Mouse (Mus musculus) MEL (cell line): ENCODE results near the gene Dkk3. TPM values are rescaled to one million over a fixed set of nuclear protein-coding genes. Genes with fewer than 3 reads are reported as not detected.

Experiments used
- DNase-seq: peaks from one replicate; pipeline ENCODE4 v3.0.0; 2011; ENCODE audit warnings: low read depth, low spot score
- H3K27ac ChIP-seq: 2 replicates; pipeline ENCODE4 v1.5.1; 2012; ENCODE audit warnings: low read depth, mild to moderate bottlenecking, control low read depth, low read length, moderate library complexity; ENCODE audit not compliant: control insufficient read depth
- H3K27me3 ChIP-seq, 2 experiments: fragments of 150-350 bp in 1 of 2; sonication (generic) in 1 of 2; 2 replicates each; pipeline ENCODE4 v1.6.1; 2012; ENCODE audit warnings: low read length in 2 of 2, mild to moderate bottlenecking in 2 of 2, improper control_type of control experiment in 1 of 2, moderate library complexity in 1 of 2; ENCODE audit not compliant: insufficient read depth in 2 of 2, control insufficient read depth in 1 of 2
- H3K36me3 ChIP-seq, 2 experiments: 2 replicates each; pipeline ENCODE4 v1.6.1; 2012 to 2014; ENCODE audit warnings: low read length in 2 of 2, improper control_type of control experiment in 1 of 2, inconsistent platforms in 1 of 2, mild to moderate bottlenecking in 1 of 2; ENCODE audit not compliant: insufficient read depth in 2 of 2, control insufficient read depth in 1 of 2
- H3K4me1 ChIP-seq, 2 experiments: fragments of 150-350 bp in 1 of 2; sonication (generic) in 1 of 2; 2 replicates each; pipeline ENCODE4 v1.6.1; 2012; ENCODE audit warnings: low read length in 2 of 2, improper control_type of control experiment in 1 of 2, mild to moderate bottlenecking in 1 of 2; ENCODE audit not compliant: insufficient read depth in 2 of 2, control insufficient read depth in 1 of 2
- H3K4me3 ChIP-seq, 2 experiments: fragments of 150-350 bp in 1 of 2; sonication (generic) in 1 of 2; 2 replicates each; pipeline ENCODE4 v1.5.1; 2012; ENCODE audit warnings: low read depth in 2 of 2, low read length in 2 of 2, mild to moderate bottlenecking in 2 of 2, moderate library complexity in 2 of 2, control low read depth in 1 of 2, improper control_type of control experiment in 1 of 2; ENCODE audit not compliant: control insufficient read depth in 1 of 2, insufficient read depth in 1 of 2
- H3K79me2 ChIP-seq: 2 replicates; pipeline ENCODE4 v1.6.1; 2012; ENCODE audit warnings: mild to moderate bottlenecking, low read length, moderate library complexity; ENCODE audit not compliant: control insufficient read depth, poor library complexity, insufficient read depth
- H3K9ac ChIP-seq: 2 replicates; pipeline ENCODE4 v1.6.1; 2012; ENCODE audit warnings: low read depth, mild to moderate bottlenecking, control low read depth, low read length, moderate library complexity; ENCODE audit not compliant: control insufficient read depth, poor library complexity, severe bottlenecking
- H3K9me3 ChIP-seq: fragments of 150-350 bp; sonication (generic); replicated peaks from 2 replicates; pipeline ENCODE4 v1.6.1; 2012; ENCODE audit warnings: mild to moderate bottlenecking, low read length, improper control_type of control experiment, moderate library complexity; ENCODE audit not compliant: insufficient read depth
- CHD1 ChIP-seq: IDR thresholded peaks from 2 replicates; pipeline ENCODE4 v1.6.1; 2012; ENCODE audit warnings: low read depth, mild to moderate bottlenecking, inconsistent platforms, low read length, improper control_type of control experiment
- E2F4 ChIP-seq: IDR thresholded peaks from 2 replicates; pipeline ENCODE4 v1.6.1; 2011; ENCODE audit warnings: low read depth, low read length, improper control_type of control experiment, borderline replicate concordance
- ELF1 ChIP-seq: IDR thresholded peaks from 2 replicates; pipeline ENCODE4 v1.6.1; 2014; ENCODE audit warnings: low read depth, mild to moderate bottlenecking, inconsistent platforms, low read length, improper control_type of control experiment, moderate library complexity
- GABPA ChIP-seq: IDR thresholded peaks from 2 replicates; pipeline ENCODE4 v1.6.1; 2012; ENCODE audit warnings: low read depth, mild to moderate bottlenecking, inconsistent platforms, low read length, improper control_type of control experiment, moderate library complexity
- GATA1 ChIP-seq: IDR thresholded peaks from 2 replicates; pipeline ENCODE4 v1.6.1; 2011; ENCODE audit warnings: low read depth, low read length, improper control_type of control experiment
- KAT2A ChIP-seq: conservative IDR thresholded peaks from 2 replicates; pipeline ENCODE4 v1.6.1; 2012; ENCODE audit warnings: low read depth, low read length, improper control_type of control experiment, inconsistent platforms
- MAX ChIP-seq: IDR thresholded peaks from 2 replicates; pipeline ENCODE4 v1.6.1; 2011; ENCODE audit warnings: low read length, improper control_type of control experiment
- MAZ ChIP-seq: IDR thresholded peaks from 2 replicates; pipeline ENCODE4 v1.6.1; 2012; ENCODE audit warnings: low read depth, mild to moderate bottlenecking, inconsistent platforms, low read length, improper control_type of control experiment
- MEF2A ChIP-seq: IDR thresholded peaks from 2 replicates; pipeline ENCODE4 v1.6.1; 2014; ENCODE audit warnings: low read depth, mild to moderate bottlenecking, inconsistent platforms, low read length, improper control_type of control experiment; ENCODE audit not compliant: poor library complexity, insufficient replicate concordance, severe bottlenecking; ENCODE audit errors: extremely low read depth
- MYC ChIP-seq: IDR thresholded peaks from 2 replicates; pipeline ENCODE4 v1.6.1; 2011; ENCODE audit warnings: low read depth, mild to moderate bottlenecking, low read length, improper control_type of control experiment, moderate library complexity
- NELFE ChIP-seq: IDR thresholded peaks from 2 replicates; pipeline ENCODE4 v1.6.1; 2011; ENCODE audit warnings: low read depth, low read length, improper control_type of control experiment
- POLR2A ChIP-seq, 2 experiments: IDR thresholded peaks; 2 replicates each; pipeline ENCODE4 v1.6.1; 2011 to 2012; ENCODE audit warnings: low read length in 2 of 2, mild to moderate bottlenecking in 2 of 2, control low read depth in 1 of 2, improper control_type of control experiment in 1 of 2, low read depth in 1 of 2, moderate library complexity in 1 of 2; ENCODE audit not compliant: control insufficient read depth in 1 of 2, insufficient read depth in 1 of 2, poor library complexity in 1 of 2
- POLR2AphosphoS2 ChIP-seq: IDR thresholded peaks from 2 replicates; pipeline ENCODE4 v1.6.1; 2011; ENCODE audit warnings: low read length, improper control_type of control experiment
- RCOR1 ChIP-seq: IDR thresholded peaks from 2 replicates; pipeline ENCODE4 v1.6.1; 2012; ENCODE audit warnings: low read depth, mild to moderate bottlenecking, inconsistent platforms, low read length, improper control_type of control experiment
- SIN3A ChIP-seq: IDR thresholded peaks from 2 replicates; pipeline ENCODE4 v1.6.1; 2012; ENCODE audit warnings: low read length, improper control_type of control experiment, inconsistent platforms
- TBP ChIP-seq: IDR thresholded peaks from 2 replicates; pipeline ENCODE4 v1.8.0; 2011; ENCODE audit warnings: low read depth, low read length, improper control_type of control experiment
- USF1 ChIP-seq: IDR thresholded peaks from 2 replicates; pipeline ENCODE4 v1.6.1; 2014; ENCODE audit warnings: low read depth, mild to moderate bottlenecking, inconsistent platforms, low read length, improper control_type of control experiment, moderate library complexity
- USF2 ChIP-seq, 2 experiments: IDR thresholded peaks; 2 replicates each; pipeline ENCODE4 v1.6.1; 2011 to 2012; ENCODE audit warnings: improper control_type of control experiment in 2 of 2, low read length in 2 of 2, borderline replicate concordance in 1 of 2, inconsistent platforms in 1 of 2, low read depth in 1 of 2, mild to moderate bottlenecking in 1 of 2; ENCODE audit not compliant: insufficient read depth in 1 of 2
- ZC3H11A ChIP-seq: IDR thresholded peaks from 2 replicates; pipeline ENCODE4 v1.6.1; 2012; ENCODE audit warnings: low read depth, mild to moderate bottlenecking, inconsistent platforms, low read length, improper control_type of control experiment
- ZMIZ1 ChIP-seq: IDR thresholded peaks from 2 replicates; pipeline ENCODE4 v1.6.1; 2012; ENCODE audit warnings: low read depth, mild to moderate bottlenecking, inconsistent platforms, low read length, improper control_type of control experiment, moderate library complexity
- ZNF384 ChIP-seq: IDR thresholded peaks from 2 replicates; pipeline ENCODE4 v1.6.1; 2012; ENCODE audit warnings: low read depth, mild to moderate bottlenecking, inconsistent platforms, low read length, improper control_type of control experiment
- polyA plus RNA-seq, 2 experiments: library from polyadenylated mRNA; stranded (reverse) in 1 of 2; unstranded in 1 of 2; fragments of >175 nt in 1 of 2; fragments of >200 nt in 1 of 2; gene quantifications; 2 replicates each; pipeline versions ENCODE4 v1.2.1 to v1.2.4; 2012; ENCODE audit warnings: low replicate concordance in 2 of 2, low read depth in 1 of 2; ENCODE audit not compliant: insufficient read length in 2 of 2, insufficient read depth in 1 of 2, missing spikeins in 1 of 2
- total RNA-seq: library from RNA; depleted of rRNA; stranded (reverse); fragments of 300-350 nt; gene quantifications from 2 replicates; pipeline ENCODE4 v1.2.3, GENCODE M21; 2012

The Dkk3 gene
- total and polyA plus RNA-seq, 3 experiments = not detected

DNA sequence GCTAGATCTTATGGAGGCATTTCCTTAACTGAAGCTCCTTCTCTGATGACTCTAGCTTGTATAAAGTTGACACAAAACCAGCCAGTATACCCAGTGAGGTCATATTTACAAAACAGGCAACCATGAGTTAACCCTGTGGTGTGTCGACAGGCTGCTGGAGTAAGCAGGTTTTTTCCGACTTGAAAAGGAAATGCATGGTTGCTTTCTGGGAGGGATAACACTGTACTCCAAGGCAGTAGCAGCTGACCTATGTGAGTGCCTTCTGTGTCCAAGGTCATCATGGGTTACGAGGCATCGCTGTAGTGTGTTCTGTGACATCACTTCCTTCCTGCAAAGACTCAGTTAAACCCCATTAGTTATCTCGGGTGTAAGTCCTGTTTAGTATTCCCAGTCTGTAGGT is 55.9 kb downstream of the Dkk3 start:
- peaks cover 14 to 25% of the 10 kb centered on the region in 2 experiments for H3K36me3 ChIP-seq
- H3K4me1 ChIP-seq = peaks cover 2 to 5% of the 10 kb centered on the region in 2 experiments; a peak in 2 of 4 replicates
- no peak overlapping the region for H3K4me3 ChIP-seq
- no peak for DNase-seq
- H3K79me2 ChIP-seq = no peaks in the 10 kb centered on the region
- no peaks in the 10 kb centered on the region for H3K9me3 ChIP-seq
- H3K27me3 ChIP-seq = no peaks in the 10 kb centered on the region
- no peak overlapping the region for H3K27ac ChIP-seq
- TF ChIP-seq USF1 (no peak), GATA1 (no peak), POLR2AphosphoS2 (no peak), NELFE (no peak), GABPA (no peak)
- TF ChIP-seq, all 39 proteins: peak for 0
- H3K9ac ChIP-seq = no peak overlapping the region

DNA sequence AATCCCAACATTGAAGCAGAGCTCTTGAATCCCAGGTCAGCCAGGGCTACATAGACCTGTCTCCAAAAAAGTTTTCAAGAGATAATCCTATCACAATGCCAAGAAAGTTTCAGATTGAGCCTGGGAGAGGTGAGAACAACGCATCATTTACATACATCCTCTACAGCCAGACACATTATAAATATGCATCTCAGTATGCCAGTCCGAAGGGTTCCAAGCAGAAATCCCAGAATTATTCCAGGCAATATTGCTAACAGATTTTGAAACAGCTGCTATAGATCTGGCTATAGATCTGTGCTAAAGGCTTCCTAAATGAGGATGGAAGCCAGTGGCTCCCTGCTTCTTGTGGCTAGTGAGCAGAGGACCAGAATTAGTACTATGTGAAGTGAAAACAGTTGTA is 58.0 kb downstream of the Dkk3 start:
- Histone ChIP-seq H3K27ac (no peak overlapping the region), H3K9me3 (no peaks in the 10 kb centered on the region), H3K27me3 (no peaks in the 10 kb centered on the region), H3K4me3 (no peak overlapping the region), H3K4me1 (0 out of 4 replicates have a peak, but pooled peaks cover 0 to 2% of the 10 kb centered on the region in 2 experiments), H3K36me3 (peaks cover 6 to 27% of the 10 kb centered on the region in 2 experiments), H3K9ac (no peak overlapping the region), H3K79me2 (no peaks in the 10 kb centered on the region; the same call in 1 of the 2 replicates)
- TF ChIP-seq USF2 (IDR thresholded peaks at IDR 0.05; ENCODE audit: borderline replicate concordance in 1 of 2, insufficient read depth in 1 of 2, low read depth in 1 of 2, low read length in 2 of 2) (no peak), USF1 (no peak), ZMIZ1 (no peak), E2F4 (no peak), RCOR1 (no peak), TBP (no peak), MYC (no peak), GATA1 (no peak), ZC3H11A (no peak), SIN3A (no peak), POLR2A (IDR thresholded peaks at IDR 0.05; ENCODE audit: control insufficient read depth in 1 of 2, insufficient read depth in 1 of 2, low read depth in 1 of 2, low read length in 2 of 2, poor library complexity in 1 of 2) (no peak), KAT2A (no peak), CHD1 (no peak), MEF2A (no peak), MAX (no peak), ELF1 (no peak), MAZ (no peak), ZNF384 (no peak)
- DNase-seq = no peak
